In genomic region chr14:31110613-31111012, GRCm38 (mm10) we compare ENCODE assay signal across 27 mouse cellular contexts. TPM values are rescaled to one million over a fixed set of nuclear protein-coding genes. Genes with fewer than 3 reads are reported as not detected.
DNase-seq lines count a peak whose midpoint lies in the region; ATAC-seq and TF ChIP-seq lines count a peak whose summit lies in the region.
"Had no signal": no experiment of that assay in that cellular context is flagged by ENCODE, and none has a peak within 500 bp of the region (broad histone marks: within the 10 kb centered on the region; RNA-seq: fewer than 3 reads in every experiment).

No protein-coding gene starts in this region.

- H3K79me2 ChIP-seq in liver, adult 2 months (ENCODE audit: control insufficient read depth, insufficient read depth, low read length): no peaks in the 10 kb centered on the region; the same call in 1 of the 2 replicates

- WGBS in lung, adult 2 months: 49% methylated on average over 3 of the region's 3 CpGs
- WGBS in liver, adult 2 months: 37% methylated on average over 3 of the region's 3 CpGs
- 27% methylated on average over 3 of the region's 3 CpGs for WGBS in liver, embryonic 16.5 days (ENCODE audit: insufficient replicate concordance)
- 86% methylated on average over 3 of the region's 3 CpGs for WGBS in forebrain, embryonic 15.5 days
- 85% methylated on average over 3 of the region's 3 CpGs for WGBS in hindbrain, embryonic 13.5 days

- ATAC-seq in liver, embryonic 16.5 days (ENCODE audit: low read depth): peak; percentile 88
- no peak for ATAC-seq in forebrain, embryonic 15.5 days (replicated peaks)
- ATAC-seq in hindbrain, embryonic 13.5 days (ENCODE audit: low FRiP score): no peak
- ATAC-seq: forebrain, embryonic 16.5 days; Patski had no signal

- peaks cover 4% of the 10 kb centered on the region for H3K4me1 ChIP-seq in lung, adult 2 months (ENCODE audit: control insufficient read depth, insufficient read depth, low read length)
- peaks cover 23% of the 10 kb centered on the region for H3K4me1 ChIP-seq in liver, adult 2 months (ENCODE audit: control insufficient read depth, insufficient read depth, low read length)
- peaks cover 14% of the 10 kb centered on the region for H3K4me1 ChIP-seq in liver, embryonic 16.5 days (ENCODE audit: control insufficient read depth, low read depth, low read length)
- no peaks in the 10 kb centered on the region for H3K4me1 ChIP-seq in forebrain, embryonic 15.5 days
- H3K4me1 ChIP-seq in hindbrain, embryonic 13.5 days (replicated peaks): no peaks in the 10 kb centered on the region
- H3K4me1 ChIP-seq: hindbrain, embryonic 12.5 days; limb, embryonic 15.5 days; stomach, embryonic 15.5 days had no signal

- no peaks in the 10 kb centered on the region for H3K27me3 ChIP-seq in liver, adult 2 months (ENCODE audit: control insufficient read depth, insufficient read depth, low read length)
- H3K27me3 ChIP-seq in liver, embryonic 16.5 days (ENCODE audit: control insufficient read depth, insufficient read depth, low read depth, low read length): no peaks in the 10 kb centered on the region
- H3K27me3 ChIP-seq in forebrain, embryonic 15.5 days: no peaks in the 10 kb centered on the region
- H3K27me3 ChIP-seq in hindbrain, embryonic 13.5 days: no peaks in the 10 kb centered on the region
- H3K27me3 ChIP-seq: heart, embryonic 13.5 days; hindbrain, embryonic 12.5 days; limb, embryonic 15.5 days; Patski; stomach, embryonic 15.5 days had no signal

- H3K4me3 ChIP-seq in lung, adult 2 months (replicated peaks; ENCODE audit: extremely low read depth, low read depth, low read length): no peak overlapping the region
- H3K4me3 ChIP-seq in liver, adult 2 months (ENCODE audit: insufficient read depth, low read depth, low read length): no peak overlapping the region
- no peak overlapping the region for H3K4me3 ChIP-seq in liver, embryonic 16.5 days (ENCODE audit: low read depth, low read length)
- H3K4me3 ChIP-seq in forebrain, embryonic 15.5 days: no peak overlapping the region
- H3K4me3 ChIP-seq in hindbrain, embryonic 13.5 days: no peak overlapping the region
- H3K4me3 ChIP-seq: heart, embryonic 13.5 days; hindbrain, embryonic 12.5 days; left cerebral cortex, adult 2 months; limb, embryonic 15.5 days; stomach, embryonic 15.5 days had no signal

- H3K9ac ChIP-seq in liver, adult 2 months (ENCODE audit: low read depth, low read length): no peak overlapping the region
- no peak overlapping the region for H3K9ac ChIP-seq in liver, embryonic 16.5 days (ENCODE audit: low read depth, low read length)
- H3K9ac ChIP-seq in forebrain, embryonic 15.5 days (replicated peaks): no peak overlapping the region
- H3K9ac ChIP-seq in hindbrain, embryonic 13.5 days: no peak overlapping the region
- H3K9ac ChIP-seq: heart, embryonic 13.5 days; hindbrain, embryonic 12.5 days; limb, embryonic 15.5 days; stomach, embryonic 15.5 days had no signal

- H3K27ac ChIP-seq in liver, adult 2 months (replicated peaks; ENCODE audit: insufficient read depth, low read depth, low read length): peak overlapping the region; percentile 41; the same call in 1 of the 2 replicates
- H3K27ac ChIP-seq in liver, embryonic 16.5 days (ENCODE audit: low read length): peak overlapping the region; percentile 46; the same call in 1 of the 2 replicates
- no peak overlapping the region for H3K27ac ChIP-seq in forebrain, embryonic 15.5 days (replicated peaks)
- H3K27ac ChIP-seq in hindbrain, embryonic 13.5 days: no peak overlapping the region
- H3K27ac ChIP-seq: heart, embryonic 13.5 days; hindbrain, embryonic 12.5 days; kidney, postnatal 0 days; left cerebral cortex, adult 2 months; limb, embryonic 15.5 days; stomach, embryonic 15.5 days had no signal

- H3K9me3 ChIP-seq in liver, embryonic 16.5 days (replicated peaks; ENCODE audit: control insufficient read depth, low read length): no peaks in the 10 kb centered on the region
- no peaks in the 10 kb centered on the region for H3K9me3 ChIP-seq in forebrain, embryonic 15.5 days
- H3K9me3 ChIP-seq in hindbrain, embryonic 13.5 days: no peaks in the 10 kb centered on the region
- H3K9me3 ChIP-seq: heart, embryonic 13.5 days; hindbrain, embryonic 12.5 days; limb, embryonic 15.5 days; stomach, embryonic 15.5 days had no signal

- H3K4me2 ChIP-seq in liver, embryonic 16.5 days (ENCODE audit: low read depth, low read length): no peak overlapping the region
- no peak overlapping the region for H3K4me2 ChIP-seq in forebrain, embryonic 15.5 days (replicated peaks)
- H3K4me2 ChIP-seq in hindbrain, embryonic 13.5 days: no peak overlapping the region
- H3K4me2 ChIP-seq: heart, embryonic 13.5 days; hindbrain, embryonic 12.5 days; limb, embryonic 15.5 days; stomach, embryonic 15.5 days had no signal

- H3K36me3 ChIP-seq in liver, adult 2 months (ENCODE audit: control insufficient read depth, insufficient read depth, low read length): peaks cover 38% of the 10 kb centered on the region
- peaks cover 41% of the 10 kb centered on the region for H3K36me3 ChIP-seq in liver, embryonic 16.5 days (ENCODE audit: control insufficient read depth, insufficient read depth)
- H3K36me3 ChIP-seq in forebrain, embryonic 15.5 days: peaks cover 79% of the 10 kb centered on the region
- H3K36me3 ChIP-seq in hindbrain, embryonic 13.5 days: peaks cover 67% of the 10 kb centered on the region

- no peak for TF ChIP-seq POLR2A in lung, adult 2 months (IDR thresholded peaks at IDR 0.05; ENCODE audit: borderline replicate concordance, extremely low read depth, low read depth, low read length)
- no peak for TF ChIP-seq POLR2A in liver, adult 2 months (IDR thresholded peaks at IDR 0.05; ENCODE audit: extremely low read depth, insufficient read depth, low read length)

- DNase-seq in lung, postnatal 36 days: peak; percentile 20
- DNase-seq in lung, adult 2 months: no peak
- no peak for DNase-seq in liver, adult 2 months (ENCODE audit: extremely low read depth, low read depth, low spot score)
- DNase-seq in urinary bladder, postnatal 10 days (ENCODE audit: low spot score): no peak
- DNase-seq: adrenal gland, postnatal 36 days; cerebellum, adult 18-20 months; cerebellum, postnatal 36 days; gastrocnemius, postnatal 14 days; heart, adult 11 months; heart, postnatal 14 days; kidney, adult 11 months; lung, postnatal 10 days; midbrain, embryonic 14.5 days; right cerebral cortex, postnatal 25 days; thymus, adult 18-20 months; thymus, postnatal 36 days had no signal

- TF ChIP-seq CTCF in lung, adult 2 months (IDR thresholded peaks at IDR 0.05; ENCODE audit: insufficient read depth, low read length): no peak
- TF ChIP-seq CTCF in liver, adult 2 months (IDR thresholded peaks at IDR 0.05; ENCODE audit: low read depth, low read length): no peak

RNA-seq across cellular contexts. Expression of gene Smim4, which starts 18.1 kb away (rescaled TPM):
- 58.1 and 70.0 TPM in 2 replicates for polyA plus RNA-seq in lung, adult 2 months (2012; rRNA removed)
- 30.9 and 35.3 TPM in 2 replicates for total RNA-seq in liver, adult 2 months (2014; rRNA removed)
- polyA plus RNA-seq in liver, adult 2 months (2012; rRNA removed): 63.8 and 65.1 TPM in 2 replicates
- 47.7 and 57.1 TPM in 2 replicates for polyA plus RNA-seq in liver, embryonic 16.5 days (2015; fragmentation: Nextera tagmentation; extraction: Ambion mirVana)
- polyA plus RNA-seq in forebrain, embryonic 15.5 days (2015; fragmentation: Nextera tagmentation; extraction: Ambion mirVana): 66.1 and 74.5 TPM in 2 replicates
- 83.1 and 83.2 TPM in 2 replicates for polyA plus RNA-seq in hindbrain, embryonic 13.5 days (2015; fragmentation: Nextera tagmentation; extraction: Ambion mirVana)

RNA-seq across cellular contexts. Expression of gene Nt5dc2, which starts 20.2 kb away (rescaled TPM):
- 147 and 266 TPM in 2 replicates for polyA plus RNA-seq in lung, adult 2 months (2012; rRNA removed)
- total RNA-seq in liver, adult 2 months (2014; rRNA removed): 3.0 and 6.0 TPM in 2 replicates
- polyA plus RNA-seq in liver, adult 2 months (2012; rRNA removed): 14.8 and 17.5 TPM in 2 replicates
- polyA plus RNA-seq in liver, embryonic 16.5 days (2015; fragmentation: Nextera tagmentation; extraction: Ambion mirVana): 149 and 179 TPM in 2 replicates
- polyA plus RNA-seq in forebrain, embryonic 15.5 days (2015; fragmentation: Nextera tagmentation; extraction: Ambion mirVana): 223 and 240 TPM in 2 replicates
- polyA plus RNA-seq in hindbrain, embryonic 13.5 days (2015; fragmentation: Nextera tagmentation; extraction: Ambion mirVana): 273 and 282 TPM in 2 replicates

RNA-seq across cellular contexts. Expression of gene Stab1, which starts 57.8 kb away (rescaled TPM):
- polyA plus RNA-seq in lung, adult 2 months (2012; rRNA removed): 114 and 136 TPM in 2 replicates
- total RNA-seq in liver, adult 2 months (2014; rRNA removed): 27.0 and 39.5 TPM in 2 replicates
- polyA plus RNA-seq in liver, adult 2 months (2012; rRNA removed): 32.7 and 52.3 TPM in 2 replicates
- 25.8 and 32.2 TPM in 2 replicates for polyA plus RNA-seq in liver, embryonic 16.5 days (2015; fragmentation: Nextera tagmentation; extraction: Ambion mirVana)
- polyA plus RNA-seq in forebrain, embryonic 15.5 days (2015; fragmentation: Nextera tagmentation; extraction: Ambion mirVana): 12.9 and 19.0 TPM in 2 replicates
- polyA plus RNA-seq in hindbrain, embryonic 13.5 days (2015; fragmentation: Nextera tagmentation; extraction: Ambion mirVana): 24.8 and 25.2 TPM in 2 replicates

Comparison
In these comparisons a context has a peak if more than half of its experiments do, and no peak if none do; other contexts are left out.
1. H3K27ac ChIP-seq: peak in liver, adult 2 months (single experiment) and liver, embryonic 16.5 days (single experiment); none in forebrain, embryonic 15.5 days (single experiment) and hindbrain, embryonic 13.5 days (single experiment).